Mouse (Mus musculus): ENCODE measurements around the gene Gata2. TPM values are rescaled to one million over a fixed set of nuclear protein-coding genes. Genes with fewer than 3 reads are reported as not detected.

The Gata2 gene
- polyA plus RNA-seq, 1 experiment from 2014 or later = 20.6 TPM

DNA sequence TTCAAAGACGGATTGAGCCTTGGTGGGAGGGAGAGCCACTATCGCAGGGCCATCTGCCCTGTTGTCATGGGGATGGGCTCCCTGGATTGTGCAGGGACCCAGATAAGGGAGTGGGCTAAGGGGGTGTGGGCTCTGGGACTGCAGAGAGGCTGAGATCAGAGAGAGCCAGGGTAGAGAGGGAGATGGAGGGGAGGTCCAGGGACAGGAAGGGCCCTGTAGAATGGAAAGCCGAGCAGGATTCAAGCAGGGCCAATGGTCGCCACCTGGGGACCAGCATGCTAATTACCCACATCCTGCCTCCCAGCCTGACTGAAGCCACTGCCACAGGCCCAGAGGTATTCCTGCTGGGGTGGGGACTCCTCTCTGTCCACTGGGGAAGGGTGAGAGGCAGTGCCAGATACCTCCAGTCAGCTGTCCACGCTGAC is 32.9 kb downstream of the Gata2 start:
- 13% methylated on average over 5 of the region's 5 CpGs for WGBS
- Histone ChIP-seq H3K9ac (no peak overlapping the region), H3K27ac (0 out of 2 replicates have a peak overlapping the region, but pooled peaks have one; percentile 23), H3K36me3 (no peaks in the 10 kb centered on the region), H3K4me2 (no peak overlapping the region), H3K4me3 (no peak overlapping the region), H3K27me3 (peaks cover 16% of the 10 kb centered on the region; the same call in 1 of the 2 replicates), H3K4me1 (replicated peaks) (peaks cover 12% of the 10 kb centered on the region), H3K9me3 (no peaks in the 10 kb centered on the region)
- peak; percentile 79 for ATAC-seq (ENCODE audit: low FRiP score)

DNA sequence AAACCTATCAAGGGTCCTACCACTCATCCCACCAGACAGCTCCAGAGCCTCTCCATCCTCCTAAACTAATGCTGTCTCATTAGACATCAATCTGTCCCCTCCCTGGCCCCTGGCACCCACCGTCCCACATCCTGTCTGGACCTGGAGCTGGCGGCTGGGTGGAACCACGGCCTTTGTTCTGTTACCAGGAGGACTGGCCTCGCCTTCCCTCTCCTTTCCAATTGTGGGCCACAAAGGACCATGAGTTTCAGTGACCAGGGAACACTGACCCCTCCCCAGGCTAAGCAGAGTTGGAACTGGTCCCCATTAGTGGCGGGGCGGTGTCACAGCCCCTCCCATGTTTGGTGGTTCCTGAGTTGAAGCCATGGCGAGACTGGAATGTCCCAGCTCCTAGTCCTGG is 33.8 kb downstream of the Gata2 start:
- 65% methylated on average over 7 of the region's 7 CpGs for WGBS
- Histone ChIP-seq H3K9ac (no peak overlapping the region), H3K4me2 (no peak overlapping the region), H3K4me3 (no peak overlapping the region), H3K9me3 (no peaks in the 10 kb centered on the region), H3K27ac (no peak overlapping the region), H3K4me1 (replicated peaks) (peaks cover 12% of the 10 kb centered on the region), H3K27me3 (peaks cover 23% of the 10 kb centered on the region), H3K36me3 (no peaks in the 10 kb centered on the region)
- ATAC-seq (ENCODE audit: low FRiP score) = no peak

DNA sequence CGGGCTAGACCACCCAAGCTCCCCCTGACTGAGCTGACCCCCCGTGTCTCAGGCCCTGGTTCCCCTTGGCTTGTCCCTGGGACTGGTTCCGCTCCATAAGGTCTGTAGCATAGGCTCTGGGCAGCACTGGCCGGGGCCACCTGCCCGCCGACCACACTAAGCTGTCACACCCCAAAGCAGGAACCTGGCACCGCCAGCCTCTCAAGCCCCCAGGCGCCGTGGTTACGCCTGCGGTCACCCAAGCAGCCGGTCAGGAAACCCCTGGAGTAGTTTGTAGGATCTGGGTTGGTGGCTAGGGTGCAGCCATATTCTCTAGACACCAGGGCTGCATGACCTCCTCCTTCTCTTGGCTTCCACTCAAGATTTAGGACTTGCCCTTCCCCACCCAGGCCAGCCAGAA is 35.5 kb downstream of the Gata2 start:
- H3K36me3 ChIP-seq = no peaks in the 10 kb centered on the region
- no peaks in the 10 kb centered on the region for H3K9me3 ChIP-seq
- H3K4me3 ChIP-seq = no peak overlapping the region
- H3K4me1 ChIP-seq (replicated peaks) = peaks cover 12% of the 10 kb centered on the region
- ATAC-seq (ENCODE audit: low FRiP score) = no peak
- no peak overlapping the region for H3K4me2 ChIP-seq
- 85% methylated on average over 12 of the region's 12 CpGs for WGBS
- no peak overlapping the region for H3K27ac ChIP-seq
- H3K27me3 ChIP-seq = peaks cover 36% of the 10 kb centered on the region
- H3K9ac ChIP-seq = no peak overlapping the region

- Histone ChIP-seq H3K4me2 (no peak overlapping the region), H3K36me3 (no peaks in the 10 kb centered on the region), H3K9me3 (no peaks in the 10 kb centered on the region), H3K4me3 (no peak overlapping the region), H3K4me1 (replicated peaks) (peaks cover 19% of the 10 kb centered on the region), H3K9ac (no peak overlapping the region), H3K27me3 (peaks cover 57% of the 10 kb centered on the region), H3K27ac (no peak overlapping the region)
- WGBS = 90% methylated on average over 7 of the region's 7 CpGs
- no peak for ATAC-seq (ENCODE audit: low FRiP score)
Observed at GRCm38 (mm10) chr6:88231821-88232220, 38.1 kb downstream of the Gata2 start.

- no peaks in the 10 kb centered on the region for H3K9me3 ChIP-seq
- H3K4me3 ChIP-seq = no peak overlapping the region
- H3K36me3 ChIP-seq = no peaks in the 10 kb centered on the region
- H3K9ac ChIP-seq = no peak overlapping the region
- H3K4me2 ChIP-seq = no peak overlapping the region
- WGBS = 58% methylated on average over 6 of the region's 6 CpGs
- H3K27ac ChIP-seq = no peak overlapping the region
- no peak for ATAC-seq (ENCODE audit: low FRiP score)
- peaks cover 60% of the 10 kb centered on the region for H3K27me3 ChIP-seq
- H3K4me1 ChIP-seq (replicated peaks) = peaks cover 15% of the 10 kb centered on the region
Observed at GRCm38 (mm10) chr6:88232221-88232620, 38.5 kb downstream of the Gata2 start.

DNA sequence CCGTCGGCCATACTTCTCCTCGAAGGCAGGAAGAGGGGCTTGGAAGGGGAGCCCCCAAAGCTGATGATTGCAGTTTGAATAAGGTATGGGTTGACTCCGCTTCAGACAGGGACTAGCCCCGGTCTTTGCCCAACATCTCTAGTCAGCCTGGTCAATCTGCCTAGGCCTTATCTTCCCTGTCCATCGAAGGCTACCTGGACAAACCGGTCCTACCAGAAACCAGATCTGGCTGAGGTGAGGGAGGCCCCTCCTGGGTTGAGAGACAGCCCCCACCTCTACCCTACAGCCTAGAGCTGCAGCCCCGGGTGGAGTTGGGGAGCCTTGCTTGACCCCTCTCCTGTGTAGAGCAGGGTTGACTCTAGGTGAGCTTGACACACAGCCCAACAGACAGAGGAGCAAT is 40.3 kb downstream of the Gata2 start:
- H3K27me3 ChIP-seq = peaks cover 71% of the 10 kb centered on the region

DNA sequence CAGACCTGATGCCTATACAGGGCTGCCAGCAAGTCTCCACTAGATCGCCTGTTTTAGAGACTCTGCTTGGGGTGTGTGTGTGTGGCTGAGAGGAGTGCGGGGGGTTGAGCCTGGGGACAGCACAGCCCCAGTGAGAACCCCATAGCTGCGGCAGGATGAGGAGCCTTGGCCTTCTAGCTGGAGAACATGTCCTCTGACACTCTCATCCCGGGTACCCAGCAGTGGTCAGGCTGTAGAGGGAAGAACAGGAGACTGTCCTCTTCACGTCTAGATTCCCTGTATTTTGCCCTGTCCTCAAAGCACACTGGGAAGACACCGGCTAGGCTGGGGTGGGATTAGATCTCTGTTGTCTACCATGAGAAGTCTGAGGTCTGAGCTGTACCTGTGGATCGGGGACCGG is 41.8 kb downstream of the Gata2 start:
- Histone ChIP-seq H3K36me3 (no peaks in the 10 kb centered on the region), H3K4me1 (replicated peaks) (peaks cover 15% of the 10 kb centered on the region), H3K27ac (no peak overlapping the region), H3K4me3 (no peak overlapping the region), H3K4me2 (no peak overlapping the region), H3K9me3 (no peaks in the 10 kb centered on the region), H3K9ac (peak overlapping the region; percentile 56; the same call in 1 of the 2 replicates), H3K27me3 (peaks cover 78% of the 10 kb centered on the region)
- no peak for ATAC-seq (ENCODE audit: low FRiP score)
- WGBS = 19% methylated on average over 8 of the region's 8 CpGs

More for the DNA sequence above, 40.3 kb downstream of the Gata2 start:
- Histone ChIP-seq H3K27ac (no peak overlapping the region), H3K4me3 (no peak overlapping the region), H3K4me1 (replicated peaks) (peaks cover 15% of the 10 kb centered on the region), H3K9ac (no peak overlapping the region), H3K4me2 (no peak overlapping the region), H3K9me3 (no peaks in the 10 kb centered on the region), H3K36me3 (no peaks in the 10 kb centered on the region)
- no peak for ATAC-seq (ENCODE audit: low FRiP score)
- 80% methylated on average over 8 of the region's 8 CpGs for WGBS

DNA sequence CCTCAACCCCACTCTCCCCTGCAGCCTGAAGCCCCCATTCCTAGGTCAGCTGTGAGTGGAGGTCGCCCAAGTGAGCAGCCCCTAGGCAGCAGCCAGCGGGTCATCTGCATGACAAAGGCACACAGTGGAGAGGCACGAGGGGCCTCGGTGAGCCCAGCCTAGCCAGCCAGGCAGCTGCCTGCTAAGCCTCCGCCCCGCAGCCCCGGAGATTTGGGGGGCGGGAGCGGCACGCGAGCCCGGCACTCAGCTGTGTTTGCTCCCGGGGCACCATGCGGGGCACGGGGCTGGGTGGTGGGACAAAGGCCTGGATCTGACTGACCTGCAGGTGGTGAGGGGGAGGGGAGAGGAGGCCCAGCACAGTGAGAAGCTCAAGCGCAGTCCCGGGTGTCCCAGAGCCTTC is 42.3 kb downstream of the Gata2 start:
- H3K4me3 ChIP-seq = peak overlapping the region; percentile 19; the same call in 1 of the 2 replicates
- peaks cover 15% of the 10 kb centered on the region for H3K4me1 ChIP-seq (replicated peaks)
- peak overlapping the region; percentile 56 for H3K9ac ChIP-seq
- peak overlapping the region; percentile 46 for H3K4me2 ChIP-seq
- H3K9me3 ChIP-seq = no peaks in the 10 kb centered on the region
- WGBS = 2% methylated on average over 17 of the region's 17 CpGs
- H3K36me3 ChIP-seq = no peaks in the 10 kb centered on the region
- peaks cover 83% of the 10 kb centered on the region for H3K27me3 ChIP-seq
- ATAC-seq (ENCODE audit: low FRiP score) = peak; percentile 64
- H3K27ac ChIP-seq = no peak overlapping the region

GRCm38 (mm10) chr6:88236513-88236912 is 42.8 kb downstream of the Gata2 start:
- 0 out of 2 replicates have a peak, but pooled peaks have one; percentile 33 for ATAC-seq (ENCODE audit: low FRiP score)
- no peak overlapping the region for H3K4me3 ChIP-seq
- peaks cover 85% of the 10 kb centered on the region for H3K27me3 ChIP-seq

DNA sequence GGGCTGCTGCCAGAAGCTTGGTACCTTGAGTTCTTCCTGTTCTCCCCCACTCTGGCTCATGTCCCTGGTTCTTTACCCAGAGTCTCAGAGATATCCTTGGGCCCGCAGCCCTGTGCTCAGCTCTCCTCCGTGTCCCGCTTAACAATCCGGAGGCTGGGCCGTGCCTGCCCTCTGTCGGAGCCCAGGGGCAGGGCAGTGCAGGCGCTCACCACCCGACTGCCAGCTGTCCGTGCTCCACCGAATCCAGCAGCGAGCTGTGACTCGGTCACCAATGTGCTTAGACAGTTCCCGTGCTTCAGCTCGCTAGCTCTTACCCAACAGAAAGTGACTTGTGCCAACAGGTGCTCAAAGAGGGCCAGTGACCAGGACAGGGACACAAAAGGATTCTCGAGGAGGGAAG is 48.9 kb downstream of the Gata2 start:
- WGBS = 2% methylated on average over 15 of the region's 15 CpGs
- H3K27ac ChIP-seq = no peak overlapping the region
- no peaks in the 10 kb centered on the region for H3K9me3 ChIP-seq
- peaks cover 7% of the 10 kb centered on the region for H3K4me1 ChIP-seq (replicated peaks)
- H3K9ac ChIP-seq = no peak overlapping the region
- no peaks in the 10 kb centered on the region for H3K36me3 ChIP-seq
- peak; percentile 63 for ATAC-seq (ENCODE audit: low FRiP score)
- H3K27me3 ChIP-seq = peaks cover 63% of the 10 kb centered on the region
- H3K4me3 ChIP-seq = no peak overlapping the region
- H3K4me2 ChIP-seq = no peak overlapping the region

More at GRCm38 (mm10) chr6:88236513-88236912, 42.8 kb downstream of the Gata2 start:
- Histone ChIP-seq H3K9me3 (no peaks in the 10 kb centered on the region), H3K36me3 (no peaks in the 10 kb centered on the region), H3K4me2 (peak overlapping the region; percentile 46; the same call in 1 of the 2 replicates), H3K4me1 (replicated peaks) (peaks cover 15% of the 10 kb centered on the region), H3K9ac (peak overlapping the region; percentile 56; the same call in 1 of the 2 replicates), H3K27ac (no peak overlapping the region)
- WGBS = 9% methylated on average over 7 of the region's 7 CpGs

- Histone ChIP-seq H3K4me2 (no peak overlapping the region), H3K4me3 (no peak overlapping the region), H3K36me3 (no peaks in the 10 kb centered on the region; the same call in 1 of the 2 replicates), H3K9ac (no peak overlapping the region), H3K27me3 (0 out of 2 replicates have a peak, but pooled peaks cover 5% of the 10 kb centered on the region), H3K9me3 (no peaks in the 10 kb centered on the region), H3K4me1 (replicated peaks) (0 out of 2 replicates have a peak, but pooled peaks cover 2% of the 10 kb centered on the region), H3K27ac (no peak overlapping the region)
- 93% methylated on average over 1 of the region's 1 CpGs for WGBS
- ATAC-seq (ENCODE audit: low FRiP score) = no peak
Observed at GRCm38 (mm10) chr6:88249231-88249630, 55.5 kb downstream of the Gata2 start.

DNA sequence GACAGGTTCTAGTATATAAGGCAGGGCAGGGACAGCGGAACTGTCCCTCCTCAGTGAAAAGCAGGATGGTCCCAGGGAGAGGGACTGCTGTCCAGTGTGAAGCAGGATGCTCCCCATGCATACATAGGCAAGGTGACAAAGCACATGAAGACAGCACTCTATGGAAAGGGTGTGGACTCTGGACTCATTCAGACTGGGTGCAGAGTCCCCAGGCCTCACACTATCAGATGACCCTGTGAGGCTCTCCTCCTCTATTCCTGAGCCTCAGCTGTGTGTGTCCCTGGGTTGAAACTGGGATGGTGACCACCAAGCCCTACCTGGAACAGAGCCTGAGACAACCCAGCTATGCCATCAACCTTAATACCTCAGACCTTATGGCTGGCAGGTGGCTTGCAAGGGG is 57.7 kb downstream of the Gata2 start:
- H3K4me3 ChIP-seq = no peak overlapping the region
- no peak overlapping the region for H3K9ac ChIP-seq
- H3K4me2 ChIP-seq = no peak overlapping the region
- 0 out of 2 replicates have a peak, but pooled peaks cover 2% of the 10 kb centered on the region for H3K4me1 ChIP-seq (replicated peaks)
- H3K27me3 ChIP-seq = no peaks in the 10 kb centered on the region
- no peak for ATAC-seq (ENCODE audit: low FRiP score)
- H3K9me3 ChIP-seq = no peaks in the 10 kb centered on the region
- no peak overlapping the region for H3K27ac ChIP-seq
- no peaks in the 10 kb centered on the region; the same call in 1 of the 2 replicates for H3K36me3 ChIP-seq
- 91% methylated on average over 1 of the region's 1 CpGs for WGBS

DNA sequence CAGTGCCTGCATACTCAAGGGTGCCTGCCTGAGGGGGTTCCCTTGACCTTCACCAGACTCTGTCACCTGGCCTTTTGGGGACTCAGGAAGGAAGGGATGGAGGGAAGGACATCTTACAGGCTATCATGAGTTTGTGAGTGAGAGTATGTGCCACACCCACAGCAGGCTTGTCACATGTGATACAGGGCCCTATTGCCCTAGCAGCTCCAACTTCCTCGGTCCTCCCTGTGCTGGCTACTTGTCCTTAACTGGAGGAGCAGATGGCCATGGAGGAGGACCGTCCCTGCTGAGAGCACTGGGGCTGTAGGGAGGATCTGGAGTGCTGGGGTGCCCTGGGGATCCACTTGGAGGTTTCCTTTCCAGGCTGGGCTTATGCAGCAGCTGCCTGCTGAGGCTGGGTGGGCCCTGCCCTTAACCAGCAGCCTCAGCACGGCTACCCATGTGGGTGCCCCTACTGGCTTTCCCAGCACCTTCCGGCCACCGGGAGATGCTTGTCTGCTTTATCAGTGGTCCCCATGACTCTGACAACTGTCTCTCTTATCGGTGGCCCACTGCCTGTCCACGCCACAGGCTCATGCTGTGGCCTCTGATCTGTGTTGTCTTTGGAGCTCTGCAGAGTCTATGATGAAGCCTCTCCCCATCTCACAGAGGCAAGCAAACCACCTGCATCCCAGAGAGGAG is 58.2 kb downstream of the Gata2 start:
- peaks cover 3% of the 10 kb centered on the region; the same call in 1 of the 2 replicates for H3K36me3 ChIP-seq
- no peak overlapping the region for H3K27ac ChIP-seq
- no peak overlapping the region for H3K9ac ChIP-seq
- H3K27me3 ChIP-seq = no peaks in the 10 kb centered on the region
- no peak for ATAC-seq (ENCODE audit: low FRiP score)
- H3K4me3 ChIP-seq = no peak overlapping the region
- no peaks in the 10 kb centered on the region for H3K4me1 ChIP-seq (replicated peaks)
- H3K4me2 ChIP-seq = no peak overlapping the region
- no peaks in the 10 kb centered on the region for H3K9me3 ChIP-seq
- WGBS = 91% methylated on average over 7 of the region's 7 CpGs

Measured in hindbrain, embryonic 13.5 days (tissue).